In the genomic region with DNA sequence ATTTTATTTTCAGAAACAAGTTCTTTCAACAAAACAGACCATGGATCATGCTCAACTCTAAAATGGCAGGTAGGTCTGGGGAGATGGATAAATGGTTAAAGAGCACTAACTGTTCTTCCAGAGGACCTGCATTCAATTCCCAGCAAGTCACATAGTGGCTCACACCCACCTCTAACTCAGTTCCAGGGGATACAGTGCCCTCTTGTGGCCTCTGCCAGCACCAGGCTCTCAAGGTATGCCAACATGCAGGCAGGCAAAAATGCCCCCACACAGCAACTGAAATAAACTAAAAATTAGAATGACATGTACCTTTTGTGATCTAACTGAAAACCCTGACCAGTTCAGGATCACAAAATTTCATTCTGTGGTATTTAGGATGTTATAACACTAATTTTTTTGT, we compare ENCODE assay signal across 12 mouse cellular contexts. TPM values are rescaled to one million over a fixed set of nuclear protein-coding genes. Genes with fewer than 3 reads are reported as not detected.
DNase-seq lines count a peak whose midpoint lies in the region; ATAC-seq lines count a peak whose summit lies in the region.
"Had no signal": no experiment of that assay in that cellular context is flagged by ENCODE, and none has a peak within 500 bp of the region (broad histone marks: within the 10 kb centered on the region; RNA-seq: fewer than 3 reads in every experiment).

No protein-coding gene starts in this region.

- H3K4me3 ChIP-seq in kidney, embryonic 14.5 days (ENCODE audit: low read length): no peak overlapping the region
- H3K4me3 ChIP-seq in midbrain, embryonic 13.5 days (replicated peaks): no peak overlapping the region
- H3K4me3 ChIP-seq: limb, embryonic 15.5 days had no signal

- H3K9me3 ChIP-seq in kidney, embryonic 14.5 days (ENCODE audit: control insufficient read depth, low read length): no peaks in the 10 kb centered on the region
- H3K9me3 ChIP-seq in midbrain, embryonic 13.5 days: no peaks in the 10 kb centered on the region
- H3K9me3 ChIP-seq: limb, embryonic 15.5 days had no signal

- H3K27me3 ChIP-seq in kidney, embryonic 14.5 days (ENCODE audit: control insufficient read depth, insufficient read depth, low read length): no peaks in the 10 kb centered on the region
- no peaks in the 10 kb centered on the region for H3K27me3 ChIP-seq in midbrain, embryonic 13.5 days
- H3K27me3 ChIP-seq: limb, embryonic 15.5 days had no signal

- peak; percentile 23 to 40 for DNase-seq in cerebellum, postnatal 10 days
- no peak for DNase-seq in cerebellum, postnatal 36 days
- DNase-seq in kidney, postnatal 4 days: peak; percentile 30 to 42
- peak; percentile 45 for DNase-seq in A20 (ENCODE audit: low read depth, low spot score)
- DNase-seq in frontal cortex, postnatal 36 days (ENCODE audit: low spot score in 2 of 2): no peak
- DNase-seq: gastrocnemius, postnatal 10 days; heart, postnatal 4 days had no signal

- H3K9ac ChIP-seq in kidney, embryonic 14.5 days (ENCODE audit: low read depth, low read length): no peak overlapping the region
- H3K9ac ChIP-seq in midbrain, embryonic 13.5 days (replicated peaks): no peak overlapping the region
- H3K9ac ChIP-seq: limb, embryonic 15.5 days had no signal

- no peak overlapping the region for H3K27ac ChIP-seq in kidney, embryonic 14.5 days (ENCODE audit: low read depth, low read length)
- H3K27ac ChIP-seq in midbrain, embryonic 13.5 days: no peak overlapping the region
- H3K27ac ChIP-seq: limb, embryonic 15.5 days had no signal

- no peaks in the 10 kb centered on the region for H3K4me1 ChIP-seq in kidney, embryonic 14.5 days (ENCODE audit: control insufficient read depth, insufficient read depth, low read length)
- H3K4me1 ChIP-seq in midbrain, embryonic 13.5 days (replicated peaks): no peaks in the 10 kb centered on the region
- H3K4me1 ChIP-seq: limb, embryonic 15.5 days had no signal

- no peak overlapping the region for H3K4me2 ChIP-seq in kidney, embryonic 14.5 days (replicated peaks; ENCODE audit: low read depth, low read length)
- no peak overlapping the region for H3K4me2 ChIP-seq in midbrain, embryonic 13.5 days (replicated peaks)
- H3K4me2 ChIP-seq: limb, embryonic 15.5 days had no signal

- ATAC-seq in kidney, embryonic 14.5 days (ENCODE audit: low FRiP score, low TSS enrichment): no peak
- ATAC-seq in common myeloid progenitor, adult 5-6 weeks (replicated peaks; ENCODE audit: low read depth, poor library complexity, severe bottlenecking): 0 out of 2 replicates have a peak, but pooled peaks have one; percentile 47
- ATAC-seq in midbrain, embryonic 13.5 days: no peak
- ATAC-seq: midbrain, embryonic 16.5 days had no signal

- H3K36me3 ChIP-seq in kidney, embryonic 14.5 days (ENCODE audit: control insufficient read depth, insufficient read depth, low read length): no peaks in the 10 kb centered on the region
- H3K36me3 ChIP-seq in midbrain, embryonic 13.5 days: no peaks in the 10 kb centered on the region
- H3K36me3 ChIP-seq: limb, embryonic 15.5 days had no signal

RNA-seq across cellular contexts. Expression of gene Fras1, which starts 21.8 kb away (rescaled TPM):
- 43.7 and 71.3 TPM in 2 replicates for polyA plus RNA-seq in kidney, embryonic 14.5 days (2014; fragmentation: Nextera tagmentation; extraction: Ambion mirVana)
- total RNA-seq in common myeloid progenitor, adult 5-6 weeks (2017): not detected in 2 replicates
- 5.4 and 5.5 TPM in 2 replicates for polyA plus RNA-seq in midbrain, embryonic 13.5 days (2015; fragmentation: Nextera tagmentation; extraction: Ambion mirVana)

Comparison
In these comparisons a context has a peak if more than half of its experiments do, and no peak if none do; other contexts are left out.
1. DNase-seq: peak in cerebellum, postnatal 10 days (2 of 2), kidney, postnatal 4 days (2 of 2) and A20 (single experiment); none in cerebellum, postnatal 36 days (0 of 2) and frontal cortex, postnatal 36 days (0 of 2).